Mouse (Mus musculus) myocyte (in vitro differentiated cells): Measurements from ENCODE around the gene Nepn. TPM values are rescaled to one million over a fixed set of nuclear protein-coding genes. Genes with fewer than 3 reads are reported as not detected.

Source experiments
- H3K27me3 ChIP-seq: one replicate; pipeline ENCODE4 v1.6.1; 2011; ENCODE audit not compliant: control insufficient read depth, insufficient read depth, insufficient read length
- H3K36me3 ChIP-seq: one replicate; pipeline ENCODE4 v1.6.1; 2011; ENCODE audit not compliant: control insufficient read depth, insufficient read depth
- H3K4me2 ChIP-seq: one replicate; pipeline ENCODE4 v1.6.1; 2011; ENCODE audit warnings: low read depth, control low read depth
- H3K4me3 ChIP-seq: one replicate; pipeline ENCODE4 v1.5.1; 2011; ENCODE audit warnings: mild to moderate bottlenecking, control low read depth, moderate library complexity
- H3K79me2 ChIP-seq: one replicate; pipeline ENCODE4 v1.6.1; 2011; ENCODE audit not compliant: control insufficient read depth, insufficient read depth
- H3ac ChIP-seq: one replicate; pipeline ENCODE4 v1.6.1; 2011; ENCODE audit not compliant: control insufficient read depth, insufficient read length
- CEBPB ChIP-seq: IDR thresholded peaks from 2 replicates; pipeline ENCODE4 v1.6.1; 2011; ENCODE audit warnings: mild to moderate bottlenecking, moderate library complexity; ENCODE audit not compliant: poor library complexity, insufficient read depth, severe bottlenecking
- E2F4 ChIP-seq: IDR thresholded peaks from one replicate; pipeline ENCODE4 v1.6.1; 2011; ENCODE audit warnings: mild to moderate bottlenecking, control low read depth, moderate library complexity; ENCODE audit not compliant: insufficient read depth
- MAX ChIP-seq: IDR thresholded peaks from one replicate; pipeline ENCODE4 v1.6.1; 2011; ENCODE audit warnings: low read depth, mild to moderate bottlenecking, control low read depth
- MYOD1 ChIP-seq, 3 experiments: IDR thresholded peaks; one replicate each; pipeline ENCODE4 v1.6.1; 2011; ENCODE audit warnings: control low read depth in 2 of 3, low read depth in 2 of 3, mild to moderate bottlenecking in 2 of 3, moderate library complexity in 1 of 3; ENCODE audit not compliant: insufficient read length in 2 of 3, control insufficient read depth in 1 of 3
- MYOG ChIP-seq, 3 experiments: IDR thresholded peaks; one replicate each; pipeline ENCODE4 v1.6.1; 2011; ENCODE audit warnings: control low read depth in 2 of 3, low read depth in 2 of 3, mild to moderate bottlenecking in 2 of 3; ENCODE audit not compliant: insufficient read length in 2 of 3, control insufficient read depth in 1 of 3, insufficient read depth in 1 of 3
- POLR2A ChIP-seq: IDR thresholded peaks from one replicate; pipeline ENCODE4 v1.6.1; 2011; ENCODE audit warnings: low read depth, mild to moderate bottlenecking, control low read depth, moderate library complexity; ENCODE audit not compliant: insufficient read length
- POLR2AphosphoS2 ChIP-seq: IDR thresholded peaks from one replicate; pipeline ENCODE4 v1.6.1; 2011; ENCODE audit warnings: low read depth, control low read depth; ENCODE audit not compliant: insufficient read length
- REST ChIP-seq: IDR thresholded peaks from one replicate; pipeline ENCODE4 v1.6.1; 2011; ENCODE audit warnings: mild to moderate bottlenecking, control low read depth, moderate library complexity; ENCODE audit not compliant: insufficient read depth, insufficient read length
- SRF ChIP-seq: IDR thresholded peaks from one replicate; pipeline ENCODE4 v1.6.1; 2011; ENCODE audit warnings: low read depth; ENCODE audit not compliant: control insufficient read depth, insufficient read length
- TCF12 ChIP-seq: IDR thresholded peaks from one replicate; pipeline ENCODE4 v1.6.1; 2011; ENCODE audit warnings: mild to moderate bottlenecking, control low read depth; ENCODE audit not compliant: poor library complexity, insufficient read depth, severe bottlenecking
- TCF3 ChIP-seq: IDR thresholded peaks from one replicate; pipeline ENCODE4 v1.6.1; 2011; ENCODE audit warnings: low read depth, control low read depth; ENCODE audit not compliant: insufficient read length
- USF1 ChIP-seq: IDR thresholded peaks from one replicate; pipeline ENCODE4 v1.6.1; 2011; ENCODE audit warnings: low read depth, mild to moderate bottlenecking, control low read depth, moderate library complexity
- polyA plus RNA-seq: library from polyadenylated mRNA; unstranded; fragments of >200 nt; fragmentation: generic; extraction: Trizol; gene quantifications from one replicate; pipeline ENCODE4 v1.2.1, GENCODE M21; 2012; ENCODE audit warnings: missing spikeins

Gene Nepn
- polyA plus RNA-seq, 1 experiment, result 0.02 TPM

GRCm38 (mm10) chr10:52427634-52428415 is 39.1 kb downstream of the Nepn start:
- H3ac ChIP-seq, result no peak overlapping the region
- TF ChIP-seq MAX, result no peak
- TF ChIP-seq SRF, result no peak
- no peak for TF ChIP-seq TCF12
- no peak for TF ChIP-seq MYOD1 (IDR thresholded peaks at IDR 0.05; ENCODE audit: control insufficient read depth in 1 of 3, insufficient read length in 2 of 3, low read depth in 2 of 3)
- no peak for TF ChIP-seq MYOG (IDR thresholded peaks at IDR 0.05; ENCODE audit: control insufficient read depth in 1 of 3, insufficient read depth in 1 of 3, insufficient read length in 2 of 3, low read depth in 2 of 3)
- no peak for TF ChIP-seq E2F4
- no peak for TF ChIP-seq REST
- no peak for TF ChIP-seq USF1
- H3K36me3 ChIP-seq, result peaks cover 15% of the 10 kb centered on the region
- H3K4me2 ChIP-seq, result no peak overlapping the region
- H3K4me3 ChIP-seq, result no peak overlapping the region
- peaks cover 58% of the 10 kb centered on the region for H3K79me2 ChIP-seq
- H3K27me3 ChIP-seq, result no peaks in the 10 kb centered on the region

GRCm38 (mm10) chr10:52430953-52431352 is 42.2 kb downstream of the Nepn start:
- Histone ChIP-seq H3K4me2 (no peak overlapping the region), H3ac (no peak overlapping the region), H3K79me2 (peaks cover 26% of the 10 kb centered on the region), H3K4me3 (no peak overlapping the region), H3K27me3 (no peaks in the 10 kb centered on the region), H3K36me3 (peaks cover 24% of the 10 kb centered on the region)
- no peak for TF ChIP-seq POLR2A
- TF ChIP-seq REST, result no peak
- no peak for TF ChIP-seq POLR2AphosphoS2
- no peak for TF ChIP-seq E2F4
- no peak for TF ChIP-seq TCF3

DNA sequence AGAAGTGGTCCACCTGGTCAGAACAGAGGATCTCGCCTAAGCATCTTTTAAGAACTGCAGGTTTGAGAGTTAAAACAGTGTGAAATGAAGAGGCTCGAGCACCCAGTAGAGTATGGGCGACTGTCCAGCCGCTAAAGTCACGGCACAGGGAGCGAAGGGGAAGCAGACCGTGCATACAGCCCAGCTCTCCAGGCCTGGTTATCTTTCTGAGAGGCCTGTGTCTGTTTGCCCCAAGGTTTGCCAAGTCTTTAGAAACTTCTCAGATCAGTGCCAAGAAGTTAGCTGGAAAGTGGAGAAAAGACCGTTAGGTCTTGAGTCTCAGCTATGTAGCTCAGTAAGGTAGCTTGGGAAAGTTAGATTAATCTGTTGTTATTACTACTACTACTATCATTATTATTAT is 46.1 kb downstream of the Nepn start:
- Histone ChIP-seq H3K4me3 (no peak overlapping the region), H3K27me3 (no peaks in the 10 kb centered on the region), H3K4me2 (no peak overlapping the region), H3ac (no peak overlapping the region), H3K79me2 (no peaks in the 10 kb centered on the region), H3K36me3 (peaks cover 48% of the 10 kb centered on the region)
- TF ChIP-seq MYOG (IDR thresholded peaks at IDR 0.05; ENCODE audit: control insufficient read depth in 1 of 3, insufficient read depth in 1 of 3, insufficient read length in 2 of 3, low read depth in 2 of 3), result no peak
- no peak for TF ChIP-seq CEBPB
- no peak for TF ChIP-seq POLR2A
- no peak for TF ChIP-seq REST
- no peak for TF ChIP-seq MYOD1 (IDR thresholded peaks at IDR 0.05; ENCODE audit: control insufficient read depth in 1 of 3, insufficient read length in 2 of 3, low read depth in 2 of 3)
- no peak for TF ChIP-seq SRF
- no peak for TF ChIP-seq MAX

Other genes starting within 250 kb of the Nepn start
- gene Ros1, start 193.7 kb upstream of the Nepn start, polyA plus RNA-seq, result 0.01 TPM
- gene Dcbld1, start 155.4 kb upstream of the Nepn start, polyA plus RNA-seq, result 4.2 TPM
- gene Gm26741, start 30.2 kb upstream of the Nepn start, polyA plus RNA-seq, result not detected
- gene Gopc, start 6.8 kb upstream of the Nepn start, polyA plus RNA-seq, result 7.9 TPM
- gene Nus1, start 28.6 kb downstream of the Nepn start, polyA plus RNA-seq, result 10.9 TPM